Mouse (Mus musculus): Measurements from ENCODE around the gene Cmtm8.

DNA sequence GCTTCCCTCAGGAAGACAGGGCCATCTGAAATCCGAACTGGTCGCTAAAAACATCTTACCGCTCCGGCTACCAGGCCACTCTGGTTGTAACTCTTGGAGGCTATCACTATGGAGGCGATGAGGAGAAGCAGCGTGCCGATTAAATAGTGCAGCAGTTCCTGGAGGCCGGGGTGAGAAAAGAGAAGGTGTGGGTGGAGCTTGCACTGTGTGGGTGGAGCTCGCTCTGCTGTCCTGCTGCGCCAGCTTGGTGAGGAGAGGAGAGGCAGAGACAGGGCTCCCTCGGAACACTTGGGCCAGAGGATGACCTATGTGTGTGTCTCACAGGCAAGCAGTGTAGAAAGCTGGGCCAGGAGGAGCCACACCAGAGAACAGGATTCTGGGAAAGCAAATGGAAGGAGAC is 82.1 kb downstream of the Cmtm8 start:
- TF ChIP-seq GATA1 (IDR thresholded peaks at IDR 0.05; ENCODE audit: borderline replicate concordance, low read length): no peak
- TF ChIP-seq TAL1 (conservative IDR thresholded peaks at IDR 0.05; ENCODE audit: low read depth, low read length): no peak
